Mouse (Mus musculus): ENCODE results near the gene Gm525.

GRCm38 (mm10) chr11:89030552-89030951, 43.1 kb upstream of the Gm525 start:
- TF ChIP-seq CTCF (IDR thresholded peaks at IDR 0.05; ENCODE audit: low read depth) (no peak), EP300 (IDR thresholded peaks at IDR 0.05; ENCODE audit: low read depth) (no peak)
